Comparison of ENCODE assay signal across 24 mouse cellular contexts in genomic region chr4:39812766-39813165, GRCm38 (mm10).
DNase-seq lines count a peak whose midpoint lies in the region; ATAC-seq lines count a peak whose summit lies in the region.
"Had no signal": no experiment of that assay in that cellular context is flagged by ENCODE, and none has a peak within 500 bp of the region (broad histone marks: within the 10 kb centered on the region; RNA-seq: fewer than 3 reads in every experiment).

No protein-coding gene starts in this region.

- H3K9me3 ChIP-seq in midbrain, embryonic 14.5 days (ENCODE audit: control insufficient read depth, low read length) = no peaks in the 10 kb centered on the region
- no peaks in the 10 kb centered on the region for H3K9me3 ChIP-seq in midbrain, embryonic 10.5 days (replicated peaks)
- H3K9me3 ChIP-seq in neural tube, embryonic 15.5 days (replicated peaks) = no peaks in the 10 kb centered on the region
- H3K9me3 ChIP-seq: forebrain, embryonic 10.5 days; forebrain, embryonic 13.5 days; heart, embryonic 12.5 days; heart, embryonic 15.5 days; hindbrain, embryonic 15.5 days had no signal

- 67% methylated on average over 4 of the region's 4 CpGs for WGBS in midbrain, embryonic 14.5 days
- WGBS in midbrain, embryonic 10.5 days = 89% methylated on average over 4 of the region's 4 CpGs
- WGBS in neural tube, embryonic 15.5 days = 59% methylated on average over 4 of the region's 4 CpGs

- no peak overlapping the region for H3K9ac ChIP-seq in midbrain, embryonic 14.5 days (replicated peaks; ENCODE audit: low read length)
- H3K9ac ChIP-seq in neural tube, embryonic 15.5 days (replicated peaks) = no peak overlapping the region
- H3K9ac ChIP-seq: forebrain, embryonic 13.5 days; heart, embryonic 12.5 days; heart, embryonic 15.5 days; hindbrain, embryonic 15.5 days had no signal

- H3K4me2 ChIP-seq in midbrain, embryonic 14.5 days (ENCODE audit: low read length) = no peak overlapping the region
- no peak overlapping the region for H3K4me2 ChIP-seq in neural tube, embryonic 15.5 days
- H3K4me2 ChIP-seq: forebrain, embryonic 13.5 days; heart, embryonic 12.5 days; heart, embryonic 15.5 days; hindbrain, embryonic 15.5 days had no signal

- H3K27ac ChIP-seq in midbrain, embryonic 14.5 days (replicated peaks; ENCODE audit: low read depth, low read length) = no peak overlapping the region
- H3K27ac ChIP-seq in midbrain, embryonic 10.5 days (replicated peaks) = no peak overlapping the region
- H3K27ac ChIP-seq in neural tube, embryonic 15.5 days (replicated peaks) = no peak overlapping the region
- H3K27ac ChIP-seq: forebrain, embryonic 10.5 days; forebrain, embryonic 13.5 days; heart, embryonic 15.5 days; hindbrain, embryonic 15.5 days had no signal

- H3K27me3 ChIP-seq in midbrain, embryonic 14.5 days (ENCODE audit: control insufficient read depth, insufficient read depth, low read length) = no peaks in the 10 kb centered on the region
- no peaks in the 10 kb centered on the region for H3K27me3 ChIP-seq in midbrain, embryonic 10.5 days (ENCODE audit: low read depth, poor library complexity, severe bottlenecking)
- no peaks in the 10 kb centered on the region for H3K27me3 ChIP-seq in neural tube, embryonic 15.5 days (replicated peaks)
- H3K27me3 ChIP-seq: forebrain, embryonic 13.5 days; heart, embryonic 12.5 days; heart, embryonic 15.5 days; hindbrain, embryonic 15.5 days; Patski had no signal

- no peaks in the 10 kb centered on the region for H3K36me3 ChIP-seq in midbrain, embryonic 14.5 days (ENCODE audit: control insufficient read depth, insufficient read depth, low read length)
- no peaks in the 10 kb centered on the region for H3K36me3 ChIP-seq in midbrain, embryonic 10.5 days
- no peaks in the 10 kb centered on the region for H3K36me3 ChIP-seq in neural tube, embryonic 15.5 days
- H3K36me3 ChIP-seq: forebrain, embryonic 10.5 days; heart, embryonic 12.5 days; heart, embryonic 15.5 days; hindbrain, embryonic 15.5 days had no signal

- H3K4me1 ChIP-seq in midbrain, embryonic 14.5 days (ENCODE audit: control insufficient read depth, insufficient read depth, low read length) = no peaks in the 10 kb centered on the region
- H3K4me1 ChIP-seq in midbrain, embryonic 10.5 days = peaks cover 2% of the 10 kb centered on the region; the same call in 1 of the 2 replicates
- peaks cover 3% of the 10 kb centered on the region; the same call in 1 of the 2 replicates for H3K4me1 ChIP-seq in neural tube, embryonic 15.5 days
- H3K4me1 ChIP-seq: forebrain, embryonic 10.5 days; heart, embryonic 12.5 days; heart, embryonic 15.5 days; hindbrain, embryonic 15.5 days had no signal

- peak; percentile 64; the same call in 1 of the 2 replicates for ATAC-seq in frontal cortex, adult (ENCODE audit: low TSS enrichment)
- ATAC-seq in midbrain, embryonic 14.5 days (ENCODE audit: low FRiP score, low TSS enrichment) = no peak
- peak; percentile 53; the same call in 1 of the 2 replicates for ATAC-seq in neural tube, embryonic 15.5 days (ENCODE audit: low FRiP score)
- ATAC-seq: forebrain, embryonic 13.5 days; forebrain, embryonic 16.5 days; inflammation-experienced regulatory T-cells, adult 6 months; intestine, embryonic 16.5 days; Patski had no signal

- DNase-seq in frontal cortex, postnatal 25 days (ENCODE audit: low spot score in 2 of 2) = no peak
- peak; percentile 38 for DNase-seq in midbrain, embryonic 14.5 days
- DNase-seq in midbrain, embryonic 10.5 days (ENCODE audit: low spot score) = no peak
- DNase-seq in neural tube, embryonic 10.5 days (ENCODE audit: extremely low spot score, low spot score) = no peak
- DNase-seq: adrenal gland, postnatal 10 days; adrenal gland, postnatal 36 days; cerebellum, adult 11-12 months; cerebellum, adult 8-10 months; cerebellum, postnatal 10 days; gastrocnemius, postnatal 25 days; heart, adult 18-20 months; heart, postnatal 10 days; heart, postnatal 36 days had no signal

- no peak overlapping the region for H3K4me3 ChIP-seq in midbrain, embryonic 14.5 days (replicated peaks; ENCODE audit: low read depth, low read length)
- no peak overlapping the region for H3K4me3 ChIP-seq in midbrain, embryonic 10.5 days
- H3K4me3 ChIP-seq in neural tube, embryonic 15.5 days (replicated peaks) = no peak overlapping the region
- H3K4me3 ChIP-seq: forebrain, embryonic 10.5 days; forebrain, embryonic 13.5 days; heart, embryonic 12.5 days; heart, embryonic 15.5 days; hindbrain, embryonic 15.5 days had no signal
